Mouse (Mus musculus) C2C12 (cell line): Measurements from ENCODE around the gene Loxl3. TPM values are rescaled to one million over a fixed set of nuclear protein-coding genes. Genes with fewer than 3 reads are reported as not detected.

Source experiments
- H3K27me3 ChIP-seq: one replicate; pipeline ENCODE4 v1.6.1; 2011; ENCODE audit not compliant: control insufficient read depth, insufficient read depth, insufficient read length
- H3K36me3 ChIP-seq: one replicate; pipeline ENCODE4 v1.6.1; 2011; ENCODE audit not compliant: control insufficient read depth, insufficient read depth
- H3K4me3 ChIP-seq: one replicate; pipeline ENCODE4 v1.5.1; 2011; ENCODE audit warnings: mild to moderate bottlenecking, control low read depth; ENCODE audit not compliant: poor library complexity, insufficient read depth, severe bottlenecking
- H3K79me2 ChIP-seq: one replicate; pipeline ENCODE4 v1.6.1; 2011; ENCODE audit not compliant: control insufficient read depth, insufficient read depth
- H3K79me3 ChIP-seq: one replicate; pipeline ENCODE4 v1.6.1; 2011; ENCODE audit warnings: low read depth, control low read depth
- H3ac ChIP-seq: one replicate; pipeline ENCODE3; 2011; ENCODE audit warnings: low read depth; ENCODE audit not compliant: control insufficient read depth, insufficient read length
- CEBPB ChIP-seq: IDR thresholded peaks from one replicate; pipeline ENCODE4 v1.6.1; 2011; ENCODE audit warnings: low read depth, mild to moderate bottlenecking, control low read depth, moderate library complexity
- CTCF ChIP-seq: IDR thresholded peaks from one replicate; pipeline ENCODE4 v1.5.1; 2011; ENCODE audit not compliant: control insufficient read depth, insufficient read depth, insufficient read length
- FOSL1 ChIP-seq: IDR thresholded peaks from one replicate; pipeline ENCODE4 v1.8.0; 2011; ENCODE audit warnings: mild to moderate bottlenecking, low read length; ENCODE audit not compliant: poor library complexity, insufficient read depth, severe bottlenecking
- MAX ChIP-seq: IDR thresholded peaks from one replicate; pipeline ENCODE4 v1.6.1; 2011; ENCODE audit warnings: mild to moderate bottlenecking, control low read depth
- MYOD1 ChIP-seq: IDR thresholded peaks from one replicate; pipeline ENCODE4 v1.6.1; 2011; ENCODE audit warnings: low read depth; ENCODE audit not compliant: control insufficient read depth, insufficient read length
- MYOG ChIP-seq: IDR thresholded peaks from one replicate; pipeline ENCODE4 v1.6.1; 2011; ENCODE audit not compliant: control insufficient read depth, insufficient read length; ENCODE audit errors: extremely low read depth
- USF1 ChIP-seq: IDR thresholded peaks from one replicate; pipeline ENCODE4 v1.6.1; 2011; ENCODE audit warnings: low read depth, mild to moderate bottlenecking, control low read depth, moderate library complexity
- polyA plus RNA-seq: library from polyadenylated mRNA; unstranded; fragments of >200 nt; fragmentation: generic; extraction: Trizol; gene quantifications from one replicate; pipeline ENCODE4 v1.2.1, GENCODE M21; 2012; ENCODE audit warnings: missing spikeins

The Loxl3 gene
- polyA plus RNA-seq, 1 experiment, result 23.0 TPM

- Histone ChIP-seq H3K27me3 (no peaks in the 10 kb centered on the region), H3K4me3 (peak overlapping the region; percentile 79), H3K36me3 (peaks cover 42% of the 10 kb centered on the region), H3K79me2 (peaks cover 64% of the 10 kb centered on the region), H3ac (peak overlapping the region; percentile 67), H3K79me3 (peaks cover 38% of the 10 kb centered on the region)
- TF ChIP-seq CTCF, result no peak
- TF ChIP-seq CEBPB, result no peak
- TF ChIP-seq MYOG, result no peak
- no peak for TF ChIP-seq USF1
- TF ChIP-seq MAX, result no peak
Observed at GRCm38 (mm10) chr6:83034463-83035055, 586 bp downstream of the Loxl3 start.

- peaks cover 35% of the 10 kb centered on the region for H3K36me3 ChIP-seq
Observed at GRCm38 (mm10) chr6:83037188-83037587, 3.2 kb downstream of the Loxl3 start.

DNA sequence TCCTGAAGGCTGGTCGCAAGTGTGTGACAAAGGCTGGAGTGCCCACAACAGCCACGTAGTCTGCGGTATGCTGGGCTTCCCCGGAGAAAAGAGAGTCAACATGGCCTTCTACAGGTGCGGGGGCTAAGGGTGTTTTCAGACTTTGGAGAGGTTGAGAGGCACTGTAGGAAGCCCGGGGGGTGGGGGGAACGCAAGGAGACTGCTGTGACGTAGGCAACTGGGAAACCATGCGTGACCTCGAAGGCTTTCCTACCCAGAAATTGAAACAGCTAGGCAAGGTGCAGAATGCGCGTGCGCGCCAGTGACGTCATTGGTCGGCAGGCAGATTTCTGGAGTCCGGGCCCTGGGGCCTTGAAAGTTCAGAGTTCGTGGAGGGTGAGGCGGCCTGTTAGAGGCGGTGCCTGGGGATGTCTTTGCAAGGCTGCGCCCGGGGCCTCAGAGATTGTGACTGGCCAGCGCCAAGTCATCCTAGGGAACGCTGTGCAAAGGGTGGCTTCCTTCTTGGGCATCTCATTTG is 4.6 kb downstream of the Loxl3 start:
- Histone ChIP-seq H3K36me3 (peaks cover 34% of the 10 kb centered on the region), H3K79me3 (peaks cover 9% of the 10 kb centered on the region), H3ac (no peak overlapping the region), H3K79me2 (peaks cover 24% of the 10 kb centered on the region), H3K4me3 (no peak overlapping the region), H3K27me3 (no peaks in the 10 kb centered on the region)
- TF ChIP-seq USF1 (no peak), FOSL1 (no peak), MAX (no peak), CTCF (no peak), MYOG (no peak), CEBPB (no peak), MYOD1 (no peak)

More at GRCm38 (mm10) chr6:83037188-83037587, 3.2 kb downstream of the Loxl3 start:
- Histone ChIP-seq H3K79me3 (peaks cover 19% of the 10 kb centered on the region), H3K79me2 (peaks cover 37% of the 10 kb centered on the region), H3ac (no peak overlapping the region), H3K4me3 (no peak overlapping the region), H3K27me3 (no peaks in the 10 kb centered on the region)
- no peak for TF ChIP-seq CEBPB
- no peak for TF ChIP-seq MAX
- no peak for TF ChIP-seq CTCF
- TF ChIP-seq USF1, result no peak
- no peak for TF ChIP-seq MYOG
- no peak for TF ChIP-seq FOSL1
- TF ChIP-seq MYOD1, result no peak

GRCm38 (mm10) chr6:83040601-83041000 is 6.6 kb downstream of the Loxl3 start:
- TF ChIP-seq MYOD1, result no peak
- TF ChIP-seq CTCF, result no peak
- no peak for TF ChIP-seq FOSL1
- no peak for TF ChIP-seq MAX
- TF ChIP-seq USF1, result no peak
- TF ChIP-seq MYOG, result no peak
- no peak for TF ChIP-seq CEBPB
- no peaks in the 10 kb centered on the region for H3K27me3 ChIP-seq
- no peak overlapping the region for H3ac ChIP-seq
- H3K79me3 ChIP-seq, result peaks cover 2% of the 10 kb centered on the region
- H3K79me2 ChIP-seq, result peaks cover 5% of the 10 kb centered on the region
- H3K36me3 ChIP-seq, result peaks cover 46% of the 10 kb centered on the region
- H3K4me3 ChIP-seq, result no peak overlapping the region

GRCm38 (mm10) chr6:83043561-83043960 is 9.6 kb downstream of the Loxl3 start:
- H3K27me3 ChIP-seq, result no peaks in the 10 kb centered on the region
- H3K4me3 ChIP-seq, result no peak overlapping the region
- no peaks in the 10 kb centered on the region for H3K79me2 ChIP-seq
- TF ChIP-seq MYOG (no peak), MYOD1 (no peak), CTCF (no peak), CEBPB (no peak), MAX (no peak), FOSL1 (no peak), USF1 (no peak)
- no peak overlapping the region for H3ac ChIP-seq
- H3K79me3 ChIP-seq, result no peaks in the 10 kb centered on the region
- peaks cover 33% of the 10 kb centered on the region for H3K36me3 ChIP-seq

- H3K79me3 ChIP-seq, result no peaks in the 10 kb centered on the region
- no peak overlapping the region for H3K4me3 ChIP-seq
- peaks cover 33% of the 10 kb centered on the region for H3K36me3 ChIP-seq
- TF ChIP-seq FOSL1 (no peak), MYOG (no peak), MYOD1 (no peak), USF1 (no peak), CTCF (no peak), CEBPB (no peak)
- no peak overlapping the region for H3ac ChIP-seq
- no peaks in the 10 kb centered on the region for H3K27me3 ChIP-seq
- no peaks in the 10 kb centered on the region for H3K79me2 ChIP-seq
Observed at GRCm38 (mm10) chr6:83043993-83044392, 10.0 kb downstream of the Loxl3 start.
